Mouse (Mus musculus) stomach, embryonic 15.5 days (tissue): Measurements from ENCODE around the gene Taok3. TPM values are rescaled to one million over a fixed set of nuclear protein-coding genes. Genes with fewer than 3 reads are reported as not detected.
A peak's percentile ranks its signal among the peaks of the same experiment; 100 is the strongest.

Experiments
- ATAC-seq: fragments of 200-750 bp; cut with Nextera tagmentation; 2 replicates; pipeline ENCODE4 v1.8.0; 2017; ENCODE audit warnings: low read depth, moderate number of reproducible peaks, moderate TSS enrichment; ENCODE audit not compliant: insufficient read depth, low FRiP score
- H3K27ac ChIP-seq: fragments of 300-500 bp; sonication (generic); 2 replicates; pipeline ENCODE4 v1.5.1; 2015; ENCODE audit warnings: mild to moderate bottlenecking, inconsistent platforms
- H3K27me3 ChIP-seq: fragments of 300-500 bp; sonication (generic); replicated peaks from 2 replicates; pipeline ENCODE4 v1.6.1; 2015; ENCODE audit warnings: inconsistent platforms
- H3K36me3 ChIP-seq: fragments of 300-500 bp; sonication (generic); 2 replicates; pipeline ENCODE4 v1.6.1; 2015; ENCODE audit warnings: inconsistent platforms
- H3K4me1 ChIP-seq: fragments of 300-500 bp; sonication (generic); 2 replicates; pipeline ENCODE4 v1.6.1; 2015; ENCODE audit warnings: inconsistent platforms
- H3K4me2 ChIP-seq: fragments of 300-500 bp; sonication (generic); 2 replicates; pipeline ENCODE4 v1.6.1; 2015; ENCODE audit warnings: mild to moderate bottlenecking, inconsistent platforms
- H3K4me3 ChIP-seq: fragments of 300-500 bp; sonication (generic); replicated peaks from 2 replicates; pipeline ENCODE4 v1.5.1; 2015; ENCODE audit warnings: inconsistent platforms
- H3K9ac ChIP-seq: fragments of 300-500 bp; sonication (generic); 2 replicates; pipeline ENCODE4 v1.6.1; 2015; ENCODE audit warnings: inconsistent platforms
- H3K9me3 ChIP-seq: fragments of 300-500 bp; sonication (generic); 2 replicates; pipeline ENCODE4 v1.6.1; 2016; ENCODE audit warnings: inconsistent platforms
- WGBS: fragments of 180-500 bp; shearing (Covaris S2); methylation state at CpG from one replicate; pipeline ENCODE4 v1.1.7; 2015; 5-methylcytosine and 5-hydroxymethylcytosine counted together
- polyA plus RNA-seq: library from polyadenylated mRNA; unstranded; fragments of >200 nt; fragmentation: Nextera tagmentation; extraction: Ambion mirVana; gene quantifications from 2 replicates; pipeline ENCODE4 v1.2.1, GENCODE M21; 2015

The Taok3 gene
- polyA plus RNA-seq, 1 experiment from 2014 or later, result 36.9 TPM

- no peaks in the 10 kb centered on the region for H3K36me3 ChIP-seq
- H3K27me3 ChIP-seq, result no peaks in the 10 kb centered on the region
- no peaks in the 10 kb centered on the region for H3K9me3 ChIP-seq
- H3K4me2 ChIP-seq, result no peak overlapping the region
- H3K9ac ChIP-seq, result no peak overlapping the region
- H3K27ac ChIP-seq, result no peak overlapping the region
- no peak overlapping the region for H3K4me3 ChIP-seq
- ATAC-seq, result no peak
- 89% methylated on average over 16 of the region's 16 CpGs for WGBS
- peaks cover 3% of the 10 kb centered on the region; the same call in 1 of the 2 replicates for H3K4me1 ChIP-seq
These were observed 27.5 kb downstream of the Taok3 start for GRCm38 (mm10) chr5:117147187-117148095.

GRCm38 (mm10) chr5:117149054-117149942, 29.4 kb downstream of the Taok3 start:
- Histone ChIP-seq H3K9ac (no peak overlapping the region), H3K36me3 (no peaks in the 10 kb centered on the region), H3K27ac (no peak overlapping the region), H3K9me3 (no peaks in the 10 kb centered on the region), H3K27me3 (no peaks in the 10 kb centered on the region), H3K4me3 (no peak overlapping the region), H3K4me2 (no peak overlapping the region), H3K4me1 (peaks cover 3% of the 10 kb centered on the region; the same call in 1 of the 2 replicates)
- ATAC-seq, result no peak
- WGBS, result 59% methylated on average over 16 of the region's 16 CpGs

- no peaks in the 10 kb centered on the region for H3K27me3 ChIP-seq
- H3K4me1 ChIP-seq, result peaks cover 3% of the 10 kb centered on the region; the same call in 1 of the 2 replicates
- no peaks in the 10 kb centered on the region for H3K36me3 ChIP-seq
- no peak overlapping the region for H3K4me3 ChIP-seq
- 72% methylated on average over 5 of the region's 5 CpGs for WGBS
- no peak overlapping the region for H3K27ac ChIP-seq
- no peaks in the 10 kb centered on the region for H3K9me3 ChIP-seq
- no peak overlapping the region for H3K4me2 ChIP-seq
- no peak for ATAC-seq
- H3K9ac ChIP-seq, result no peak overlapping the region
These were observed 30.1 kb downstream of the Taok3 start for GRCm38 (mm10) chr5:117150068-117150467.

GRCm38 (mm10) chr5:117152944-117153343, 33.0 kb downstream of the Taok3 start:
- no peaks in the 10 kb centered on the region for H3K27me3 ChIP-seq
- no peaks in the 10 kb centered on the region for H3K36me3 ChIP-seq
- no peak overlapping the region for H3K27ac ChIP-seq
- no peak overlapping the region for H3K4me2 ChIP-seq
- no peak overlapping the region for H3K4me3 ChIP-seq
- H3K4me1 ChIP-seq, result no peaks in the 10 kb centered on the region
- ATAC-seq, result no peak
- H3K9me3 ChIP-seq, result no peaks in the 10 kb centered on the region
- no peak overlapping the region for H3K9ac ChIP-seq

- H3K9ac ChIP-seq, result no peak overlapping the region
- no peaks in the 10 kb centered on the region for H3K4me1 ChIP-seq
- H3K36me3 ChIP-seq, result no peaks in the 10 kb centered on the region
- no peak overlapping the region for H3K27ac ChIP-seq
- no peaks in the 10 kb centered on the region for H3K27me3 ChIP-seq
- no peaks in the 10 kb centered on the region for H3K9me3 ChIP-seq
- peak; percentile 39; the same call in 1 of the 2 replicates for ATAC-seq
- no peak overlapping the region for H3K4me2 ChIP-seq
- 78% methylated on average over 15 of the region's 15 CpGs for WGBS
- no peak overlapping the region for H3K4me3 ChIP-seq
These were observed 33.7 kb downstream of the Taok3 start for GRCm38 (mm10) chr5:117153527-117154091.

- WGBS, result 73% methylated on average over 7 of the region's 7 CpGs
- peak; percentile 51; the same call in 1 of the 2 replicates for ATAC-seq
- H3K4me3 ChIP-seq, result no peak overlapping the region
- H3K36me3 ChIP-seq, result no peaks in the 10 kb centered on the region
- H3K9me3 ChIP-seq, result no peaks in the 10 kb centered on the region
- no peaks in the 10 kb centered on the region for H3K27me3 ChIP-seq
- no peak overlapping the region for H3K9ac ChIP-seq
- no peak overlapping the region for H3K27ac ChIP-seq
- H3K4me2 ChIP-seq, result no peak overlapping the region
- H3K4me1 ChIP-seq, result peaks cover 12% of the 10 kb centered on the region; the same call in 1 of the 2 replicates
These were observed 38.5 kb downstream of the Taok3 start for GRCm38 (mm10) chr5:117158335-117159018.

- no peak for ATAC-seq
- H3K36me3 ChIP-seq, result no peaks in the 10 kb centered on the region; the same call in 1 of the 2 replicates
- H3K4me3 ChIP-seq, result no peak overlapping the region
- H3K9ac ChIP-seq, result no peak overlapping the region
- peaks cover 12% of the 10 kb centered on the region; the same call in 1 of the 2 replicates for H3K4me1 ChIP-seq
- no peaks in the 10 kb centered on the region for H3K27me3 ChIP-seq
- no peak overlapping the region for H3K4me2 ChIP-seq
- 56% methylated on average over 8 of the region's 8 CpGs for WGBS
- no peaks in the 10 kb centered on the region for H3K9me3 ChIP-seq
- 0 out of 2 replicates have a peak overlapping the region, but pooled peaks have one; percentile 16 for H3K27ac ChIP-seq
These were observed 39.4 kb downstream of the Taok3 start for GRCm38 (mm10) chr5:117159326-117159725.

GRCm38 (mm10) chr5:117159805-117160291, 39.9 kb downstream of the Taok3 start:
- WGBS, result 43% methylated on average over 6 of the region's 6 CpGs
- peak overlapping the region; percentile 23 for H3K27ac ChIP-seq
- no peak overlapping the region for H3K9ac ChIP-seq
- no peaks in the 10 kb centered on the region for H3K9me3 ChIP-seq
- no peaks in the 10 kb centered on the region; the same call in 1 of the 2 replicates for H3K36me3 ChIP-seq
- ATAC-seq, result no peak
- no peak overlapping the region for H3K4me2 ChIP-seq
- H3K4me3 ChIP-seq, result no peak overlapping the region
- H3K27me3 ChIP-seq, result no peaks in the 10 kb centered on the region
- peaks cover 12% of the 10 kb centered on the region; the same call in 1 of the 2 replicates for H3K4me1 ChIP-seq

- Histone ChIP-seq H3K9ac (no peak overlapping the region), H3K27me3 (no peaks in the 10 kb centered on the region), H3K4me2 (no peak overlapping the region), H3K9me3 (no peaks in the 10 kb centered on the region), H3K27ac (peak overlapping the region; percentile 23; the same call in 1 of the 2 replicates), H3K36me3 (no peaks in the 10 kb centered on the region; the same call in 1 of the 2 replicates), H3K4me3 (no peak overlapping the region), H3K4me1 (peaks cover 12% of the 10 kb centered on the region; the same call in 1 of the 2 replicates)
- WGBS, result 30% methylated on average over 10 of the region's 10 CpGs
- ATAC-seq, result peak; percentile 59; the same call in 1 of the 2 replicates
These were observed 40.6 kb downstream of the Taok3 start for GRCm38 (mm10) chr5:117160499-117160898.

- Histone ChIP-seq H3K9ac (no peak overlapping the region), H3K36me3 (no peaks in the 10 kb centered on the region; the same call in 1 of the 2 replicates), H3K9me3 (no peaks in the 10 kb centered on the region), H3K27ac (no peak overlapping the region), H3K4me2 (no peak overlapping the region), H3K27me3 (no peaks in the 10 kb centered on the region), H3K4me3 (no peak overlapping the region), H3K4me1 (peaks cover 12% of the 10 kb centered on the region; the same call in 1 of the 2 replicates)
- ATAC-seq, result no peak
- 96% methylated on average over 13 of the region's 13 CpGs for WGBS
These were observed 43.9 kb downstream of the Taok3 start for GRCm38 (mm10) chr5:117163790-117164189.

- Histone ChIP-seq H3K36me3 (no peaks in the 10 kb centered on the region; the same call in 1 of the 2 replicates), H3K4me3 (no peak overlapping the region)
These were observed 44.6 kb downstream of the Taok3 start for GRCm38 (mm10) chr5:117164516-117164915.

More at GRCm38 (mm10) chr5:117164516-117164915, 44.6 kb downstream of the Taok3 start:
- ATAC-seq, result no peak
- no peaks in the 10 kb centered on the region for H3K27me3 ChIP-seq
- WGBS, result 85% methylated on average over 5 of the region's 5 CpGs
- H3K4me2 ChIP-seq, result no peak overlapping the region
- H3K9ac ChIP-seq, result no peak overlapping the region
- no peak overlapping the region for H3K27ac ChIP-seq
- no peaks in the 10 kb centered on the region for H3K9me3 ChIP-seq
- peaks cover 8% of the 10 kb centered on the region; the same call in 1 of the 2 replicates for H3K4me1 ChIP-seq
